Mouse (Mus musculus) midbrain, embryonic 12.5 days (tissue): ENCODE results near the gene Tubb4b. TPM values are rescaled to one million over a fixed set of nuclear protein-coding genes. Genes with fewer than 3 reads are reported as not detected.

Source experiments
- ATAC-seq: fragments of 200-750 bp; cut with Nextera tagmentation; 2 replicates; pipeline ENCODE4 v1.8.0; 2017; ENCODE audit warnings: low read depth, moderate TSS enrichment, moderate library complexity; ENCODE audit not compliant: low FRiP score
- H3K27ac ChIP-seq: fragments of 300-500 bp; sonication (generic); replicated peaks from 2 replicates; pipeline ENCODE4 v1.5.1; 2016; ENCODE audit warnings: mild to moderate bottlenecking
- H3K27me3 ChIP-seq: fragments of 300-500 bp; sonication (generic); 2 replicates; pipeline ENCODE4 v1.6.1; 2016; ENCODE audit warnings: mild to moderate bottlenecking
- H3K36me3 ChIP-seq: fragments of 300-500 bp; sonication (generic); 2 replicates; pipeline ENCODE4 v1.6.1; 2016
- H3K4me1 ChIP-seq: fragments of 300-500 bp; sonication (generic); 2 replicates; pipeline ENCODE4 v1.6.1; 2016
- H3K4me2 ChIP-seq: fragments of 300-500 bp; sonication (generic); replicated peaks from 2 replicates; pipeline ENCODE4 v1.6.1; 2016; ENCODE audit warnings: mild to moderate bottlenecking, moderate library complexity
- H3K4me3 ChIP-seq: fragments of 300-500 bp; sonication (generic); 2 replicates; pipeline ENCODE4 v1.5.1; 2016; ENCODE audit warnings: mild to moderate bottlenecking
- H3K9ac ChIP-seq: fragments of 300-500 bp; sonication (generic); replicated peaks from 2 replicates; pipeline ENCODE4 v1.6.1; 2016; ENCODE audit warnings: mild to moderate bottlenecking, moderate library complexity
- H3K9me3 ChIP-seq: fragments of 300-500 bp; sonication (generic); 2 replicates; pipeline ENCODE4 v1.6.1; 2016; ENCODE audit warnings: mild to moderate bottlenecking
- WGBS: fragments of 180-500 bp; shearing (Covaris S2); methylation state at CpG from one replicate; pipeline ENCODE4 v1.1.7; 2016; 5-methylcytosine and 5-hydroxymethylcytosine counted together
- polyA plus RNA-seq: library from polyadenylated mRNA; unstranded; fragments of >200 nt; fragmentation: Nextera tagmentation; extraction: Ambion mirVana; gene quantifications from 2 replicates; pipeline ENCODE4 v1.2.1, GENCODE M21; 2016

Gene Tubb4b
- polyA plus RNA-seq, 1 experiment from 2014 or later: 476 TPM

- Histone ChIP-seq H3K27ac (no peak overlapping the region), H3K4me1 (peaks cover 7% of the 10 kb centered on the region), H3K27me3 (peaks cover 21% of the 10 kb centered on the region), H3K4me2 (no peak overlapping the region), H3K4me3 (no peak overlapping the region), H3K36me3 (no peaks in the 10 kb centered on the region), H3K9ac (no peak overlapping the region), H3K9me3 (no peaks in the 10 kb centered on the region)
- ATAC-seq: no peak
- 85% methylated on average over 7 of the region's 7 CpGs for WGBS
These were observed 6.1 kb upstream of the Tubb4b start for GRCm38 (mm10) chr2:25230581-25230980.

- H3K36me3 ChIP-seq: no peaks in the 10 kb centered on the region
- whole genome bisulfite sequencing: 88% methylated on average over 5 of the region's 5 CpGs
These were observed 5.1 kb upstream of the Tubb4b start for GRCm38 (mm10) chr2:25229582-25229981.

GRCm38 (mm10) chr2:25228995-25229530 lies 4.6 kb upstream of the Tubb4b start:
- Histone ChIP-seq H3K4me3 (no peak overlapping the region), H3K4me2 (peak overlapping the region; percentile 34; the same call in 1 of the 2 replicates), H3K4me1 (peaks cover 11% of the 10 kb centered on the region), H3K9ac (no peak overlapping the region), H3K9me3 (no peaks in the 10 kb centered on the region), H3K36me3 (no peaks in the 10 kb centered on the region), H3K27me3 (peaks cover 21% of the 10 kb centered on the region), H3K27ac (0 out of 2 replicates have a peak overlapping the region, but pooled peaks have one; percentile 44)
- whole genome bisulfite sequencing: 70% methylated on average over 6 of the region's 6 CpGs
- no peak for ATAC-seq

More at GRCm38 (mm10) chr2:25229582-25229981, 5.1 kb upstream of the Tubb4b start:
- peaks cover 11% of the 10 kb centered on the region for H3K4me1 ChIP-seq
- no peak overlapping the region for H3K9ac ChIP-seq
- H3K27ac ChIP-seq: no peak overlapping the region
- no peak overlapping the region for H3K4me2 ChIP-seq
- peaks cover 21% of the 10 kb centered on the region for H3K27me3 ChIP-seq
- H3K4me3 ChIP-seq: no peak overlapping the region
- H3K9me3 ChIP-seq: no peaks in the 10 kb centered on the region
- ATAC-seq: no peak

DNA sequence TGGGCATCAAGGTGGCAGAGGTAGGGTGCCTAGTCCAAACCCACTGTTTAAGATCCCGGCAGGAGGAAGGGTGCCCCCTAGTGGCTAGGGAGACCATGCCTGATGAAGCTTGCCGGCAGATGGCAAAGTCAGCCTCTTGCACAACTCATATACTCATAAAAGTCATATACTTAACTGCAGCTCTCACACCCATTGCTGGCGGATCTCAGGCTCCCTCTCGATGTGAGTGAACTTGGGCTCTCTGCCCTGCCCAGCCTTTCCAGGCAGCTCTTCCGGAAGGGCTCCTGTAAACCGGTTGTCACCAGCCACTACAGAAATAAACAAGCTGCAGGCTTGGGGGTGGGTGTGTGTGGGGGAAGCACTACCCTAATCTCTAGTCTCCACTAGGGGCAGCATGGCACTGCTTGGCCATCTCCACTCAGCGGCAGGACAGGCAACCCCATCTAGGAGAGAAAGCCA lies 4.0 kb upstream of the Tubb4b start:
- Histone ChIP-seq H3K4me2 (peak overlapping the region; percentile 34), H3K4me1 (peaks cover 15% of the 10 kb centered on the region), H3K9me3 (no peaks in the 10 kb centered on the region), H3K9ac (no peak overlapping the region), H3K36me3 (no peaks in the 10 kb centered on the region), H3K27ac (peak overlapping the region; percentile 44; the same call in 1 of the 2 replicates), H3K27me3 (peaks cover 21% of the 10 kb centered on the region), H3K4me3 (peak overlapping the region; percentile 6; the same call in 1 of the 2 replicates)
- ATAC-seq: no peak
- 0% methylated on average over 7 of the region's 7 CpGs for WGBS

DNA sequence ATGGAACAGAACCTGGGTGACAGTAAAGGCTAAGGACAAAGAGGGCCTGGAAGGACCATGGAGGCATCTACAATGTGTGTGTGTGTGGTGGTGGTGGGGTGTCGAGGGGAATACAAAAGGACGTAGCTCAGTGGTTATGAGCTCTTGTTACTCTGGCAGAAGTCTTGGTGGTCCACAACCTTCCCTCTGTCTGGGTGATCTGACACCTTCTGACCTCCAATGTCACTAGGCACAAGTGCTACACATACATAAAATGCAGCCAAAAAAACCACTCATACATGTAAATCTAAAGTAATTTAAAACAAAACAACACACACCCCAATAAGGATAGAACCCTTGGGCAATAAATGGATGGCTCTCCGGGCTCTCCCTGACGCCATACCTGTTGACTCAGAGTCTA lies 2.9 kb upstream of the Tubb4b start:
- no peak overlapping the region for H3K4me3 ChIP-seq
- no peaks in the 10 kb centered on the region for H3K9me3 ChIP-seq
- H3K36me3 ChIP-seq: no peaks in the 10 kb centered on the region
- H3K4me1 ChIP-seq: peaks cover 22% of the 10 kb centered on the region
- H3K4me2 ChIP-seq: no peak overlapping the region
- H3K27ac ChIP-seq: no peak overlapping the region
- peaks cover 20% of the 10 kb centered on the region for H3K27me3 ChIP-seq
- no peak for ATAC-seq
- 88% methylated on average over 4 of the region's 4 CpGs for WGBS
- no peak overlapping the region for H3K9ac ChIP-seq

DNA sequence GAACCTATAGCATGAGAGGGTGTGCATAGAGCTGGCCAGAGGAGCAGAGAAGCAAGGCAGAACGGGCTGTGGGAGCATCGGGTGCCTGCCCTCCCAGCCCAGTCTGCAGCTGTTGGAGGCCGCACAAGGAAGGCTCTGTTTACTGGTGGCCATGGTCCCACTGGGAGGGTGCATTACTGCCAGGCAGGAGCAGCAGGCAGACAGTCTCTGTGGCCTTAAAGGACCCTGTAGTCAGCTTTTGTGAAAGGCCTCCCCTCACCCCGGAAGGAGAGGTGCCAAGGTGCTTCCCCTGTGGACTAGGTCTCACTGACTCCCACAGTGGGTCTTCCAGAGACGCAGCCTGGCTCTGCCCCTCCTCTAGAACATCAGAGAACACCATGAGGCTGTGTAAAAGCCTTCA lies 2.4 kb upstream of the Tubb4b start:
- Histone ChIP-seq H3K36me3 (peaks cover 2% of the 10 kb centered on the region), H3K4me1 (peaks cover 22% of the 10 kb centered on the region), H3K9ac (no peak overlapping the region), H3K9me3 (no peaks in the 10 kb centered on the region), H3K27me3 (peaks cover 18% of the 10 kb centered on the region), H3K27ac (no peak overlapping the region), H3K4me3 (no peak overlapping the region), H3K4me2 (no peak overlapping the region)
- WGBS: 86% methylated on average over 5 of the region's 5 CpGs
- no peak for ATAC-seq

- Histone ChIP-seq H3K27me3 (peaks cover 18% of the 10 kb centered on the region), H3K27ac (peak overlapping the region; percentile 97), H3K4me3 (peak overlapping the region; percentile 72), H3K9me3 (no peaks in the 10 kb centered on the region), H3K4me2 (peak overlapping the region; percentile 52), H3K4me1 (peaks cover 22% of the 10 kb centered on the region), H3K9ac (peak overlapping the region; percentile 60; the same call in 1 of the 2 replicates), H3K36me3 (peaks cover 12% of the 10 kb centered on the region)
- WGBS: 74% methylated on average over 8 of the region's 8 CpGs
- no peak for ATAC-seq
These were observed 1.4 kb upstream of the Tubb4b start for GRCm38 (mm10) chr2:25225811-25226379.

DNA sequence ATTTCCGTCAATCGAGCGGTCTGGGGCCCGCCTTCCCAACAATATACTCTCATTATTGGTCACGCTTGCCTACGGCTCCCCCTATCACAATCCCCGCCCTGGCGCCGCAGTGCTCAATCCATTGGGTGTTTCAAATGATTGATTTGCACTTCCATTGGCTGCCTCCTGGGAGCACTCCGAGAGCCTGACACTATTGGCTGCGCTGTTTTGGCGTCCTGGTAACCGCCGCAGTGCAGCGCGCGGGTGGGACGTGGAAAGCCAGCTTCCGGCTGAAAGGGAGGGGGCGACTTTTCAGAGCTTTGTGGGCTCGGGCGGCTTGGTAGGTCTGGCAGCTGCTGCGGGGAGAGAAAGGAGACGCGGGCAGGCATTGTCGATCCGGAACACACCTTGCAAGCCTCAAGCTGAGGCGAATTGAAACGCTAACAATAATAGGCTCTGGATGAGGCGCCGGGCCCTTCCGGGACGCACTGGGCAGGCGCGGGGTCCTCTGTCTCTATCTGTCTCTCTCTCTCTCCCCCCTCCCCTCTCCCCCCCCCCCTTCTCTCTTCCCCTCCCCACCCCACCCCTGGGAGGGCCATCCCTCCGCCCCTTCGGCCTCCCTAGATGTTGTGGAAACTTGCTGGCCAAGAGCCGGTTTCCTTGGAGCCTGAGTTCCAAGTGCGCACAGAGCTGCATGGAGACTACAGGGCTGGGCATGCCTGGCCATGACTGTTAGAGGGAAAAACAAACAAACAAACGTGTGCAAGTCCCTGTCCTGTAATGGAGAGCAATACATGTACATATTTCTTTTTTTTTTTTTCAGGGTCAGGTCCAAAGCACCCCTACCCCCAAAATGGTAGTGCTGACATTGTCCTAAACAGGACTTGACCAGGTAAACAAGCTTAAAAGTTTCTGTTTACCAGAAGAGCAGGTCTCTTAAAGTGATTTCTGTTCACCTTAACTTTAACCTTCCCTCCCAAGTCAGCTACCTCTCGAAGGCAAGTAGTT lies 557 bp upstream of the Tubb4b start:
- Histone ChIP-seq H3K9me3 (no peaks in the 10 kb centered on the region), H3K9ac (peak overlapping the region; percentile 60), H3K4me3 (peak overlapping the region; percentile 72), H3K4me1 (peaks cover 22% of the 10 kb centered on the region), H3K27me3 (peaks cover 11% of the 10 kb centered on the region), H3K4me2 (peak overlapping the region; percentile 52), H3K27ac (peak overlapping the region; percentile 97), H3K36me3 (peaks cover 12% of the 10 kb centered on the region)
- WGBS: 2% methylated on average over 39 of the region's 41 CpGs
- ATAC-seq: peak; percentile 97

DNA sequence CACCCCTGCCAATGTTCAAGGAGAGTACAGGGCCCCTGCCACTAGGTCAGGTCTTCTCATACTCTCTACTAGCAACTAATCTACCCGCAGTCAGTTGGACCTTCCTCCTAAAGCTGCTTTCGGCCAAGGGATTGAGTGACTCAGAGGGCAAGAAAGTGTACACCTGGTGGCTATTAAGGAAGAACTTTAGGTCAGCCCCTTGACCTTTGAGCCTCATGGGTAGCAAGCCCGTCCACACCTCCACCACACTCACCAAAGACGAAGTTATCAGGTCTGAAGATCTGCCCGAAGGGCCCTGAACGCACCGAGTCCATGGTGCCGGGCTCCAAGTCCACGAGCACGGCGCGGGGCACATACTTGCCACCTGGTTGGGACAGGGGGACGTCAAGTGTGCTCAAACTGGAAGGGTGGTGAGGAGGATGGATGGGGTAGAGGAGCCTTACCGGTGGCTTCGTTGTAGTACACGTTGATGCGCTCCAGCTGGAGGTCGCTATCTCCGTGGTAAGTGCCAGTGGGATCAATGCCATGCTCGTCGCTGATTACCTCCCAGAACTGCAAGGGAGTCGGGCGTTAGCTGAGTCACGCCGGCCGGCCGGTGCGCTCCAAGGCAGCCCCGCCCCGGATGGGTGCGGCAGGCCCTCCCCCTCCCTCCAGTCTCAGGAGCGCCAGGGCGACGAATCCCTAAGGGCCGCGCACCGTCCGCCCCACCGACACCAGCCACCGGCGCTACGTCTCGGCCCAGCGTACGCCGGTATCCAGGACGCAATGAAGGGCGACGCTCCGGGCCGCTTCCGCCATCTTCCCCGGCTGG lies 616 bp downstream of the Tubb4b start:
- ATAC-seq: peak; percentile 14

GRCm38 (mm10) chr2:25221331-25221772 lies 3.1 kb downstream of the Tubb4b start:
- H3K4me2 ChIP-seq: no peak overlapping the region
- H3K27me3 ChIP-seq: no peaks in the 10 kb centered on the region
- H3K4me1 ChIP-seq: peaks cover 18% of the 10 kb centered on the region
- no peak overlapping the region for H3K9ac ChIP-seq
- 75% methylated on average over 5 of the region's 5 CpGs for WGBS
- H3K4me3 ChIP-seq: no peak overlapping the region
- H3K36me3 ChIP-seq: peaks cover 12% of the 10 kb centered on the region
- H3K27ac ChIP-seq: no peak overlapping the region
- no peak for ATAC-seq
- H3K9me3 ChIP-seq: no peaks in the 10 kb centered on the region

More for the DNA sequence above, 616 bp downstream of the Tubb4b start:
- Histone ChIP-seq H3K27ac (peak overlapping the region; percentile 89), H3K4me3 (peak overlapping the region; percentile 72), H3K27me3 (no peaks in the 10 kb centered on the region), H3K4me2 (peak overlapping the region; percentile 96), H3K4me1 (peaks cover 20% of the 10 kb centered on the region), H3K36me3 (peaks cover 12% of the 10 kb centered on the region), H3K9ac (peak overlapping the region; percentile 81), H3K9me3 (no peaks in the 10 kb centered on the region)
- WGBS: 2% methylated on average over 52 of the region's 53 CpGs

- H3K9ac ChIP-seq: 0 out of 2 replicates have a peak within 1 kb of the TSS, but pooled peaks have one; percentile 20
- H3K27ac ChIP-seq: no peak within 1 kb of the TSS
- H3K4me3 ChIP-seq: no peak within 1 kb of the TSS
- ATAC-seq: no peak
- H3K4me1 ChIP-seq: peaks cover 6% of the 10 kb centered on the region
- no peaks in the 10 kb centered on the region for H3K9me3 ChIP-seq
- H3K4me2 ChIP-seq: no peak within 1 kb of the TSS
- peaks cover 12% of the 10 kb centered on the region for H3K36me3 ChIP-seq
- peaks cover 9% of the 10 kb centered on the region for H3K27me3 ChIP-seq
These were observed 6.1 kb downstream of the Tubb4b start, which contains the start of gene Fam166a for GRCm38 (mm10) chr2:25218445-25218844. Fam166a (plus strand) TSS chr2:25218745.
